9 mouse cellular contexts compared by ENCODE assay signal in the genomic region with DNA sequence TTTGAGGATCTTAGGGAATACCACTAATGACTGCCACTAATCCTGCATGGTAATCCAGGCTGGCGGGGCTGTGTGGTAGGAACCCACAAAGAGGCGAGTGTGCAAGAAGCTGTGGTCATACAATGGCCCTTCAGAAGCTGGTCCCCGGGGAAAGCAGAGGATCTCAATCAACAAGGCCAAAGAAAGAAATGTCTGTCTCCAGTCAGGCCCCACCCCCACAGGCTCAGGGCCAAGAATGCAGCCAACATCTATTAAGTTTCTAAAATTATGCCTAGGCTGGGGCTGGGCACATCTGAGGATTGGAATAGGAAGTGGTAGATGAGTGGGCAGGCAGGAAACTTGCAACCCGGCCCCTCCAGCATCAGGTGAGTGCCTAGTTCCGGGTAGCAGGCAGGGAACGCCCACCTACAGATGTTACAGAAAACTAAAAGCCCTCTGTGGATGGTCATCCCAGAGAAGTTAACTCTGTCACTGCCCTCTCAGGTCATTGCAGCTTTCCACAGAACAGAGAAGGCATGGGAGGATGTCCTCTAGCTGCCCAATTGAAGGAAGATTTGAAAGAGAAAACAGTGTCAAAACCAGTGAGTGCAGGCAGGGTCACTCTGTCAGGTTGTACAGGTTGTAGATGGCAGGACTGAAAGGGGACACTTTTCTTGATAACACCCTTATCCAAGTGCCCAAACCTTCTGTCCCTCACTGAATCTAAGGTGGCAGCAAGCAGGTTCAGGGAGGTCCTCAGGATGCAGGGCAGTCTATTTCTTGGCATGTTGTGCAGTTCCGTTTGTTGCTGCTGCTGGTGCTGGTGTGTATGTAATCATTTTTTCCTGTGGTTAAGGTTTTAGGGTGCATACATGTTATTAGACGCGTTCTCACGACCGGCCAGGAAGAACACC. TPM values are rescaled to one million over a fixed set of nuclear protein-coding genes. Genes with fewer than 3 reads are reported as not detected.
DNase-seq lines count a peak whose midpoint lies in the region; ATAC-seq lines count a peak whose summit lies in the region.
"Had no signal": no experiment of that assay in that cellular context is flagged by ENCODE, and none has a peak within 500 bp of the region (broad histone marks: within the 10 kb centered on the region; RNA-seq: fewer than 3 reads in every experiment).

No protein-coding gene starts in this region.

- H3K27ac ChIP-seq in embryonic facial prominence, embryonic 12.5 days: peak overlapping the region; percentile 66
- H3K27ac ChIP-seq in stomach, embryonic 16.5 days (ENCODE audit: low read length): 0 out of 2 replicates have a peak overlapping the region, but pooled peaks have one; percentile 3
- H3K27ac ChIP-seq: liver, embryonic 14.5 days had no signal

- H3K4me1 ChIP-seq in embryonic facial prominence, embryonic 12.5 days: peaks cover 31% of the 10 kb centered on the region
- H3K4me1 ChIP-seq in stomach, embryonic 16.5 days (ENCODE audit: control insufficient read depth, insufficient read depth, low read length): peaks cover 30% of the 10 kb centered on the region

- H3K9me3 ChIP-seq in embryonic facial prominence, embryonic 12.5 days: no peaks in the 10 kb centered on the region
- no peaks in the 10 kb centered on the region for H3K9me3 ChIP-seq in stomach, embryonic 16.5 days (replicated peaks; ENCODE audit: control insufficient read depth, low read length)

- H3K36me3 ChIP-seq in embryonic facial prominence, embryonic 12.5 days: no peaks in the 10 kb centered on the region
- H3K36me3 ChIP-seq in stomach, embryonic 16.5 days (ENCODE audit: control insufficient read depth, insufficient read depth, low read length): no peaks in the 10 kb centered on the region

- no peaks in the 10 kb centered on the region for H3K27me3 ChIP-seq in embryonic facial prominence, embryonic 12.5 days
- no peaks in the 10 kb centered on the region for H3K27me3 ChIP-seq in stomach, embryonic 16.5 days (ENCODE audit: control insufficient read depth, insufficient read depth, low read length)

- 47% methylated on average over 11 of the region's 11 CpGs for WGBS in embryonic facial prominence, embryonic 12.5 days
- 59% methylated on average over 11 of the region's 11 CpGs for WGBS in stomach, embryonic 16.5 days

- 0 out of 2 replicates have a peak overlapping the region, but pooled peaks have one; percentile 7 for H3K9ac ChIP-seq in embryonic facial prominence, embryonic 12.5 days
- H3K9ac ChIP-seq in stomach, embryonic 16.5 days (ENCODE audit: low read length): no peak overlapping the region
- H3K9ac ChIP-seq: liver, embryonic 14.5 days had no signal

- H3K4me3 ChIP-seq in embryonic facial prominence, embryonic 12.5 days: no peak overlapping the region
- no peak overlapping the region for H3K4me3 ChIP-seq in stomach, embryonic 16.5 days (replicated peaks; ENCODE audit: low read length)

- H3K4me2 ChIP-seq in embryonic facial prominence, embryonic 12.5 days (replicated peaks): 0 out of 2 replicates have a peak overlapping the region, but pooled peaks have one; percentile 5
- no peak overlapping the region for H3K4me2 ChIP-seq in stomach, embryonic 16.5 days (ENCODE audit: low read depth, low read length)

- DNase-seq in spleen, adult 12 weeks (ENCODE audit: low spot score): peak; percentile 22
- no peak for DNase-seq in spleen, postnatal 14 days (ENCODE audit: low spot score in 2 of 2)
- DNase-seq in heart, adult 11 months: peak; percentile 96
- peak; percentile 64 for DNase-seq in kidney, adult 18-20 months
- DNase-seq in left cerebral cortex, postnatal 4 days: peak; percentile 66

- ATAC-seq in embryonic facial prominence, embryonic 12.5 days (ENCODE audit: insufficient number of reproducible peaks, insufficient read depth, low FRiP score, low TSS enrichment): no peak
- peak; percentile 52 for ATAC-seq in monocyte, adult 5-6 weeks (replicated peaks; ENCODE audit: insufficient number of reproducible peaks, low FRiP score, low TSS enrichment, poor library complexity, severe bottlenecking)
- no peak for ATAC-seq in stomach, embryonic 16.5 days (ENCODE audit: insufficient read depth, low FRiP score)

- intact Hi-C loops in left cerebral cortex, postnatal 4 days (cut with DNase I): no loop called here

RNA-seq across cellular contexts. Expression of a gene that starts 47.9 kb away (rescaled TPM):
- polyA plus RNA-seq in embryonic facial prominence, embryonic 12.5 days (2016; fragmentation: Nextera tagmentation; extraction: Ambion mirVana): 63.2 and 63.4 TPM in 2 replicates
- total RNA-seq in left cerebral cortex, postnatal 4 days (2021): 100 to 1,000 TPM; 269 to 310 TPM
- 20.7 to 30.3 TPM (median 27.4 TPM) in 3 replicates for total RNA-seq in monocyte, adult 5-6 weeks (2017)
- 23.6 and 26.4 TPM in 2 replicates for polyA plus RNA-seq in stomach, embryonic 16.5 days (2015; fragmentation: Nextera tagmentation; extraction: Ambion mirVana)

RNA-seq across cellular contexts. Expression of a gene that starts 53.1 kb away (rescaled TPM):
- 102 and 103 TPM in 2 replicates for polyA plus RNA-seq in embryonic facial prominence, embryonic 12.5 days (2016; fragmentation: Nextera tagmentation; extraction: Ambion mirVana)
- 10 to 100 TPM; 12.1 to 13.8 TPM for total RNA-seq in left cerebral cortex, postnatal 4 days (2021)
- 68.7 to 164 TPM (median 135 TPM) in 3 replicates for total RNA-seq in monocyte, adult 5-6 weeks (2017)
- 94.2 and 103 TPM in 2 replicates for polyA plus RNA-seq in stomach, embryonic 16.5 days (2015; fragmentation: Nextera tagmentation; extraction: Ambion mirVana)

Comparison
In these comparisons a context has a peak if more than half of its experiments do, and no peak if none do; other contexts are left out.
1. DNase-seq: peak in spleen, adult 12 weeks (single experiment), heart, adult 11 months (single experiment), kidney, adult 18-20 months (single experiment) and left cerebral cortex, postnatal 4 days (single experiment); none in spleen, postnatal 14 days (0 of 2).